Mouse (Mus musculus) liver, adult 2 months (tissue): Measurements from ENCODE around the gene Itgad.

ENCODE experiments used
- CTCF ChIP-seq: fragments of 200-500 bp; IDR thresholded peaks from 2 replicates; pipeline ENCODE4 v1.5.1; 2011; ENCODE audit warnings: low read depth, low read length, control low read depth
- POLR2A ChIP-seq: fragments of 200-500 bp; IDR thresholded peaks from 2 replicates; pipeline ENCODE4 v1.6.1; 2011; ENCODE audit warnings: low read length, control low read depth; ENCODE audit not compliant: insufficient read depth; ENCODE audit errors: extremely low read depth

- TF ChIP-seq CTCF, result no peak
- TF ChIP-seq POLR2A, result no peak
These were observed 48.9 kb upstream of the Itgad start for GRCm38 (mm10) chr7:128105246-128105645.
